Mouse (Mus musculus) WW6 (cell line): Measurements from ENCODE around the gene Fam50b.

Experiments
- DNase-seq: peaks from one replicate; pipeline ENCODE4 v3.0.0-alpha.2; 2013; ENCODE audit warnings: low read depth, low spot score

The Fam50b gene

GRCm38 (mm10) chr13:34789176-34789818 lies 54.6 kb downstream of the Fam50b start:
- DNase-seq = no peak

- no peak for DNase-seq
These were observed 58.4 kb downstream of the Fam50b start for GRCm38 (mm10) chr13:34793066-34793465.

GRCm38 (mm10) chr13:34793816-34794215 lies 59.2 kb downstream of the Fam50b start:
- peak; percentile 3 for DNase-seq

GRCm38 (mm10) chr13:34794426-34794825 lies 59.8 kb downstream of the Fam50b start:
- no peak for DNase-seq
